Mouse (Mus musculus) gastrocnemius, adult 18-20 months (tissue): ENCODE data around the gene Fuom. TPM values are rescaled to one million over a fixed set of nuclear protein-coding genes. Genes with fewer than 3 reads are reported as not detected.
"Not testable (repeated sequence)": the region's sequence is repeated elsewhere in the genome, so short reads cannot be mapped to it uniquely, and the experiment has no call there.

Source experiments
- DNase-seq: peaks from one replicate; pipeline ENCODE4 v3.0.0; 2021; ENCODE audit warnings: low spot score
- long read RNA-seq, 2 experiments: library from polyadenylated mRNA; stranded (forward); transcript quantifications; one replicate each; pipeline ENCODE4 v2.0.0; 2021
- total RNA-seq, 2 experiments: library from RNA; stranded (reverse); gene quantifications; 2 replicates each; pipeline ENCODE4 v1.2.3; 2021

The Fuom gene
- 10 to 100 TPM; 37.3 to 44.0 TPM for total RNA-seq
- long read RNA-seq, experiment 1, transcript Fuom-201 (6 exons, 685 nt) = major isoform, 8 of 20 reads
- long read RNA-seq, experiment 1, partial matches to known transcripts = 1 of 20 reads
- long read RNA-seq, experiment 1, other reads (novel, unspliced or antisense) = 5 of 20 reads
- long read RNA-seq, experiment 2, transcript Fuom-201 (6 exons, 685 nt) = major isoform, 15 of 19 reads
- long read RNA-seq, experiment 2, partial matches to known transcripts = 0 of 19 reads
- long read RNA-seq, experiment 2, other reads (novel, unspliced or antisense) = 3 of 19 reads

DNA sequence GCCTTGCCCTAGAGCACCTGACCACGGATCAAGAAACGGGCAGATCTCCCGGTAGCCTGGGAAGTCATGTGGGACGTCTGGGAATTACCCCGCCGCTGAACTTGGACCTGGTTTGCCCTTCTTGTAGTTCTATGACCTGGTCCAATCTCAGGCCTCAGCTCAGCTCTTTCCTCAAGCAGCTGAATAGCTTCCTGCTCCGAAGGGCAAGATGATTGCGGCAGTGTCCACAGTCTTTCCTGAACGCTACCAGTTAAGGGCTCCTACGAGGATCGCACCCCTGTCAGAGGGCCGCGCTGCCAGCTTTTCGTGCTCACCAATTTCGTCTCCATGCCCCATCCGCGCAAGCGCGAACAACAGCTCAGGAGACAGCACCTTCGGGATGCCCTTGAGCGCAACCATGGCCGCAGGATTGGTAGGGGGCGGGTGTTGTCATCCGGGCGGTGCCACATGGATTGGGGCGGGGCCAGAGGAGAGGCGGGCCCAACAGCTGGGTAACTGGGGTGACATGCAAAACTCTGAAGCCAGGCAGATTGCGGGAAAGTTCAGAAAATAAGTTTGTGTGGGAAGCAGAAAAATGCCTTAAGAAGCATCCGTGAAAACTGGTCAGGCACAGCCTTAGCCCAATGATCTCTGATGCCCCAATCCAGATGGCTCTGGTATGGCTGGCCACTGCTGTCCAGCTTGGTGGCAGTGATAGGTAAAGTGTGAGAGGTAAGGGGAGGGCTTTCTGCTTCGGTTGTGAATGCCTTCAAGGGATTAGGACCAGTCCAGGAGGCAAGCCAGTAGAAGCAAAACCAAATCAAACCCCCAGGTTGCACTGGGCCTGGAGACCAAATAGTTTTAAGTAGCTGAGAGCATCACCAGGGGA lies at the start of gene Fuom:
Fuom (minus strand) TSS at position 449 of the 868 bp plus-strand sequence.
- DNase-seq = peak; percentile 88

- no peak for DNase-seq
Measured at GRCm38 (mm10) chr7:140144550-140144949, 42.3 kb upstream of the Fuom start.

DNA sequence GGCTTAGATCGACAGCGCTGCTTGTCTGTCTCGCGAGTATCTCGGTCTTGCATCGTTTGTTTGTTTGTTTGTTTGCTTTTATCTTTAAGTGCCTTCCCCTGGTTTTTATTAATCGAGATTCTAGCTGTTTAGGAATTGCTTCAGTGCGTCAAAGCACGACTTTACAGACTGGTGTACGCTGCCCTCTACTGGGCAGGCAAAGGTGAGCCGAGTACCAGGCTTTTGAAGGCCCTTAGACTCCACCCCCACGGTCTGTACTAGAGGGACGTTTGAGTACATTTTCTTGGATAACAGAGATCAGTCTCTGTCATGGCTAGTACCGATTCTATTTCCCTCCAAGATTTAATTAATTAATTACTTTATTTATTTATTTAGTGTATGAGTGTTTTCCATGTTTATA lies 39.1 kb upstream of the Fuom start:
- peak; percentile 70 for DNase-seq

GRCm38 (mm10) chr7:140138021-140138310 lies 35.7 kb upstream of the Fuom start:
- no peak for DNase-seq

DNA sequence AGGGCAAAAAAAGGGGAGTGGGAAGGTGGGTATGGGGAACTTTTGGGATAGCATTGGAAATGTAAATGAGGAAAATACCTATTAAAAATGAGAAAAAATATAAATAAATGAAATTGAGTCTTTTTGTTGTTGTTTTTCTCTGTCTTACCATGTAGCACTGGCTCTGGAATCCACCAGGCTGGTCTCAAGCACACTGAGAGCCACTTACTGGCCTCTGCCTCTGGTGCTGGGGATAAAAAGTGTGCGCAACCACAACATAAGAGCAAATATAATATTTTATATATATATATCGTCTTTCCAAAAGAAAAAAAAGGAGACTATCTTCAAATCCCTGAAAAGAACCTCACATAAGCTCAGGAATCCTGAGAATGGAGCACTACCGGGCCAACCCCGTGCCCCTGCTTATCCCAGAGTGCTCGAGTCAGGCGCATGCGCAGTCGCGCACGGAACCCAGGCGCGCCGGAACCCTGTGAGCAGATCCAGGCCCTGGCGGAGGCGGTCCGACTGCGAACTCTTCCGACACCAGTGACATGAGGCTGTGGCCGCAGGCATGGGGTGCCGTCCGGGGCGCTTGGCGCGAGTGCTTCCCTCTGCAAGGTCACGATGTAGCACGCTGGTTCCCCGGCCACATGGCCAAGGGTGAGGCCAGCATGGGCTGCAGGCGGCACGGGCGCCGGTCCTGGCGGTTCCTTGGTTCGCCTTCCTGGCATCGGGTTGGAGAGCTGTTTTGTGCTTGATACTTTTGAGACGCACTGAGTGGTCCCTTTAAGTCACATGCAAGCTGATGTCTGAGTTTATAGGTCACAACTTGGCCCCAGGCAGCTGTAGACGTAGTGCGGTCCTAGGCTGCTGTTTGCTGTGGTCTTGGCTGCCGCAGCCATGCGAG lies 35.1 kb upstream of the Fuom start, which contains the start of gene Mtg1:
Mtg1 (plus strand) TSS at position 430 of the 886 bp plus-strand sequence.
- DNase-seq = peak; percentile 95

DNA sequence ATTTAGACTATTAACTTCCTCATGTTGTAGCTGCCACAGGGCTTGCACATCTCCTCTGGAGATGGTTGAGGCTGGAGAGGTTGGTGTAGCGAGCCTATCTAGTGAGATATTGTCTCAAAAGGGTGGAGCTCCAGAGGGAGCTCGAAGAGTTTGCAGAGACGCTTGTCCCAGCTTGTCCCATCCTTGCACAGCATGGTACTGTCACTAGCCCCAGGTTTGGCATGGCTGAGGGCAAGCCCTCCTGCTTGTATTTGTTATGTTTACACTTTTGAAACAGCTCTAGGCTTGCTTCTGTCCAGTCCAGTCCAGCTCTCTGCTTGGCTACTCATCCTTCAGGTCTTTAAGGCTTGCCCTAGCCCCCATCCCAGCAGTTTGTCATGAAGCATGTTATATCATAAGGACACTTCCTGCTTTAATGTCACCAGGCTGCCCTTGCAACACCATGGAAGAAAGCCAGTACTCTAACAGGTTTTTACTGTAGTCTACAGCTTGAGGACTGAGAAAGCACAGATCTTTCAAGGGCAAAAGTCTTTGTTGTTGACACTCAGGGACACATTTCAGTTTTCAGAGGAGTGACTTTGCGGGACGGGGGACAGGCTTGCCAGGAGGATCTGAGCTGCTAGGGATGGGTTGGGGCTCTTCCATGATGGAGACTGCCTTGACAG lies 33.0 kb upstream of the Fuom start:
- no peak for DNase-seq

GRCm38 (mm10) chr7:140134033-140134432 lies 31.8 kb upstream of the Fuom start:
- DNase-seq = not testable (repeated sequence)

- DNase-seq = not testable (repeated sequence)
Measured at GRCm38 (mm10) chr7:140132184-140132583, 29.9 kb upstream of the Fuom start.

DNA sequence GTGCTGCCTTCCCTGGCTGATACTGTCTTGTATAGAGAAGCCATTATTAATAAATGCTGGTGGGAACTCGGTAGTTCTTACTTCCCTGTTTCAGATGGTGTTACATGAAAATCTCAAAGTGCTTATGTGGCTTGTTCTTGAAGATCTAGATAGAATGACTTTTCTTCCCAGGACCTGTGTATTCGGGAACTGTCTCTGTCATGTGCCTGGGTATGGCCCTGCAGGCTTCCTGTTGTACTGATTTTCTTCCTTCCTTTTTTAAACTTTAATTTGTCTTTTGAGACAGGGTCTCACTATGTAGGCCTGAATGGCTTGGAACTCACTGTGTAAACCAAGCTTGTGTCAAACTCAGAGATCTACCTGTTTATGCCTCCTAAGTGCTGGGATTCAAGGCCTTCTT lies 25.7 kb upstream of the Fuom start:
- no peak for DNase-seq

DNA sequence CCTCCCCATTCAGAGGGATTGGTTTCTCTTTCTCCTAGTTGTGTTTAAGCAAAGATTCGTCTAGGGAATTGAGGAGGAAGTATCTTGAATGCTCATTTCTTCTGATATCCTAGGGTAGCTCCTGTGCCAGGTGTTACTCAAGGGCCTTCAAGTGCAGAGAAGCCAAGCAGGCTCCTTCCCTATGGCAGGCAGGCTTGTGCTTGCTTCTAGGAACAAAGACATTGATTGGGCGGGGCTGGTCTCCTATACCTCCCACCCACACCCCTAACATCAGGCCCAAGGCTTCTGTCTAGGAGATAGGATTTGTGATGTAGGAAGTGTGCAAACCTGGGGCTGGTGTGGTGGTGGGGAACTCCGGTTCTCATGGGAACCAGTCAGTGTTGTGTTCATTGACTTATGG lies 24.7 kb upstream of the Fuom start:
- DNase-seq = no peak

DNA sequence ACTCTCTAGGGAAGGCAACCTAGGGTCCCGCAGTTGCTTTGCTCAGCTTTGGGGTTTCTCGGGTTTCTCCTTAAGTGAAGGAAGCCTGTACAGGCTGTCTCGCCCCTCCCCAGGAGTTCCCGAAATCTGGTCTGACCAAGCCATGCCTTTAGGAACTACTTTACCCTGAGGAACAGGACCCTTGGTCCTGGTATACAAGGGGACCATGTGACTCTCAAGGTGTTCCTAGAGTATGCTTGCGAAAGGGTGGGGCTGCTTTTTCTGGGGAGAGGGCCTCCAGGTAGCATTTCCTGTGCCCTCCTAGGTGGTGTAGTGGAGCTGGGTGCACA lies 23.7 kb upstream of the Fuom start:
- DNase-seq = no peak

DNA sequence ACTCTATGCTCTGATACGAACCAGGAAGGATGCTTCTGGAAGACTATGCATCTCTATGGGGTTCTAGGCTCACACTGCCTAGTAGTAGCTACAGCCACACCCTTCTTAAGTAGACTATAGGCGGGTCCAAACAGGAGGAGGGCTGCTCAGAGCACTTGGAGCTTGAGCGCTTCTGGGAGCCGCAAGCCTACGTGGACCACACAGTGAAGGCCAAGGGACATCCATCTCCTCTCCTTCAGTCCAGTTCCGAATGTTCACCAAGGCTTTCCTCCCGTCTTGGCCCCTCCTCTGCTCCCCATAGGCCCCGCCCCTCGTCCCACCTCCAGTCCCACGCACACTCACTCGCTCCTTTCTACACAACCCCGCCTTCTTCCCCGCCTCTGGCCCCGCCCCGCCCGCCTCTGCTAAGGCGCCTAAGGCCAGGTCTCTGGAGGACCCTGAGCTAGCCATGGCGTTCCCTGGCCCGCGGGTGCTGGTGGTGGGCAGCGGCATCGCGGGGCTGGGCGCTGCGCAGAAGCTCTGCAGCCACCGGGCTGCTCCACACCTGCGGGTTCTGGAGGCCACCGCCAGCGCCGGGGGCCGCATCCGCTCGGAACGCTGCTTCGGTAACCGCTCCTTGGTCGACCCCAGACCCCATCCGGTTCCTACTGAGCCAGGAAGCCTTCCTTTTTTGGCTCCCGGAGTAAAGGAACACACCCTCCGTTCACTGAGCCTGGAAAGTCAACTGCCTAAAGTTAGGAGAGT lies 23.2 kb upstream of the Fuom start:
- peak; percentile 96 for DNase-seq

DNA sequence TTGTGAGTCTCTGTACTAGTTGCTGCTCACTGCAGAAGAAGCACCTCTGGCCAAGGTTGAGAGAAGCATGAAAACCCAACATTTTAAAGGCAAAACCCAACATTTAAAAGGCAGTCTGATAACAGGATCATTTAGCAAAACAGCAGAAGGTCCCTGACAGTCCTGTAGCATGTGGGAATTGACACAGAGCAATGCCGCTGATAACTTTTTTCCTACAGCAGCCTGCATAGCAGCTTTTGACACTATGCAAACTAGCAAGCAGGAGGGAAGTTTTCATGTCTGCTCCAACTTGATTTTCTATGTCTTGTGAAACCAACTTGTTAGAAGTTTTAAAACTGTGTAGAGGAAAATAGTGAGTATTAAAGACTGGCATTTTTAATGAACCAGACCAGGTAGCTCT lies 22.1 kb upstream of the Fuom start:
- no peak for DNase-seq

DNA sequence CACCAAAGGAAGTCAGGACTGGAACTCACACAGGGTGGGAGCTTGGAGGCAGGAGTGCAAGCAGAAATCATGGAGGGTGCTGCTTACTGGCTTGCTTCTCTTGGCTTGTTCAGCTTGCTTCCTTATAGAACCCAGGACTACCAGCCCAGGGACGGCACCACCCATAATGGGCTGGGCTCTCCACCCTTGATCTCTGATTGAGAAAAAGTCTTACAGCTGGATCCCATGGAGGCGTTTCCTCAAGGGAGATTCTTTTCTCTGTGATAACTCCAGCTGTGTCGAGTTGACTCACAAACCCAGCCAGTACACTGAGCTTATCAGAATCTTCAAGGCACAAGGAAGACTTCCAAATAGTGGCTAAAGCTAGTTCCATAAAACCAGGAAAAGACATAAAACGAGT lies 20.5 kb upstream of the Fuom start:
- no peak for DNase-seq

GRCm38 (mm10) chr7:140121338-140121910 lies 19.2 kb upstream of the Fuom start:
- DNase-seq = no peak

DNA sequence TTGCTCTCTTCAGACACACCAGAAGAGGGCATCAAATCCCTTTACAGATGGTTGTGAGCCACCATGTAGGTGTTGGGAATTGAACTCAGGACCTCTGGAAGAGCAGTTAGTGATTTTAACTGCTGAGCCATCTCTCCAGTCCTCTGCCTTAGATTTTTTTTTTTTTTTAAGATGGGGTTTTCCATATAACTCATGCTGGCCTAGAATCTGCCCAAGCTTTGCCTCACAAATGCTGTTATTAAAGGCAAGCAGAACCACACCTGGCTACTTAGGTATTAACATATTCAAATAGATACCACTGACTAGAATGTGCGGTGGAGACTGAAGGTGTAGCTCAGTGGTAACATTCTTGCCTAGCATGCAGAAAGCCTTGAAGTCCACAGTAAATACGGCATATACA lies 18.2 kb upstream of the Fuom start:
- DNase-seq = no peak

- DNase-seq = peak; percentile 93
Measured at GRCm38 (mm10) chr7:140116329-140117054, 14.3 kb upstream of the Fuom start, which contains the start of gene Echs1. Gene Echs1 (minus strand): TSS chr7:140116476.

DNA sequence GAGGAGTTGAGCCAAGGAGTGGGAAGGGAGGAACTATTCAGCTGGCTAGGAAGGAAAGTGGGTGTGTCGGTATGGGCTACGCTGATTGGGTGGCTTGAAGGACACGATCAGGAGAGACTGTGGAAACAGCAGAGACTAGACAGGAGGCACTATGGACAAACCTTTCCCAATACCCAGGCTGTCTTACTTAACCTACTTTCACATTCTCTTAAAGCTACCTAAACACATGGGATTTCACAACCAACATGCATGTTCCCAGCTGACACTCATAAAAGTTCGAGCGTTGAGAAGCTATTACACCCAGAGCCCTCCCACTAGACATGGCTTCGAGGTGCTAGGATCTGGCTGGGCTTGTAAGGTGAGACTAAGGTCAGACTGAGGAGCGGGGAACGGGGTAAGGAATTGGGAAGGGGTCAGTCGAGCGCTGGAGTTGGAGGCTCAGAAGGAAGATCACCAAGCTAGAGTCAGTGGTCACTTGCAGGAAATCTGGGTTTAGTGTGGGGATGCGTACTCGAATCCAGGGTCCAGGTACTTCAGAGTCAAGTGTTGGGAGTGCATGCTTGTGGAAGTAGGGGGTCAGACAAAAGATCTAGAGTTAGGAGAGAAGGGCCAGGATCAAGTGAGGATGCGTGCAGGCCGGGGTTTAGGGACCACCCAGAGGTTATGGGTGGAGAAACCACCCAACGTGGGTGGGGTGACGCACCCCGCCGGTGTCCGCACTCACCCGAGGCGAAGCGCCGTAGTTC lies 13.5 kb upstream of the Fuom start, which contains the start of gene Paox:
Paox (plus strand) TSS at position 217 of the 746 bp plus-strand sequence.
- DNase-seq = peak; percentile 67

DNA sequence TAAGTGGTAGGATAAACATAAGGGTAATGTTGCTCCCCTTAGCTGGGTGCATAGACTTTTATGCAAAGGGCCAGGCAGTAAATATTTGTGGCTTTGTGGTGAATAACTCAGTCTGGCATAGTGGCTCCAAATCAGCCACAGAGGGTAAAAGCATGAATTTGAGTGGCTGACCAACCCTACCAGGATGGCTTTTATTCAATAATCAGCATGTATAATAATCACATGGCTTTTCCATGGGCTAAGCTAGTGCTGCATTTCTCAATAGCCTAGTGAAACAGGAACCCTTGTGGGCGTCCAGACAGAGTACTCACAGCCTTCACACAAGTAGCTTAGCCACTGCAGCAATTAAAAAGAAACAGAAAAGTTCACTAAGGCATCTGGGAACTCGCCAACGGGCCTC lies 9.7 kb upstream of the Fuom start:
- DNase-seq = no peak
